Mouse (Mus musculus) spleen, postnatal 10 days (tissue): Measurements from ENCODE around the gene Hes7.

Experiments
- DNase-seq, 2 experiments: peaks; one replicate each; pipeline ENCODE4 v3.0.0; 2021 to 2022; ENCODE audit warnings: low spot score in 2 of 2

The Hes7 gene

GRCm38 (mm10) chr11:69120221-69121000 is at the start of gene Hes7:
Gene Hes7, plus strand, starts transcription at chr11:69120404.
- peak in 1 of 2 experiments; percentile 32 for DNase-seq

- DNase-seq, result peak; percentile 92 to 96
Observed at GRCm38 (mm10) chr11:69070590-69071222, 49.5 kb upstream of the Hes7 start, which contains the start of gene Tmem107. Gene Tmem107, plus strand, starts transcription at chr11:69070806.

GRCm38 (mm10) chr11:69071262-69071661 is 48.9 kb upstream of the Hes7 start:
- no peak for DNase-seq

GRCm38 (mm10) chr11:69072234-69072633 is 48.0 kb upstream of the Hes7 start:
- no peak for DNase-seq

GRCm38 (mm10) chr11:69072666-69073064 is 47.5 kb upstream of the Hes7 start:
- DNase-seq, result no peak

- peak; percentile 76 to 89 for DNase-seq
Observed at GRCm38 (mm10) chr11:69073065-69073888, 46.9 kb upstream of the Hes7 start.

- no peak for DNase-seq
Observed at GRCm38 (mm10) chr11:69073951-69074775, 46.0 kb upstream of the Hes7 start.

- DNase-seq, result no peak
Observed at GRCm38 (mm10) chr11:69074776-69075069, 45.5 kb upstream of the Hes7 start.

GRCm38 (mm10) chr11:69075764-69076479 is 44.3 kb upstream of the Hes7 start:
- DNase-seq, result no peak

- DNase-seq, result no peak
Observed at GRCm38 (mm10) chr11:69076572-69076971, 43.6 kb upstream of the Hes7 start.

- DNase-seq, result no peak
Observed at GRCm38 (mm10) chr11:69077316-69077715, 42.9 kb upstream of the Hes7 start.

- DNase-seq, result no peak
Observed at GRCm38 (mm10) chr11:69078041-69078440, 42.2 kb upstream of the Hes7 start.

GRCm38 (mm10) chr11:69078805-69079438 is 41.3 kb upstream of the Hes7 start:
- DNase-seq, result peak in 1 of 2 experiments; percentile 45

- no peak for DNase-seq
Observed at GRCm38 (mm10) chr11:69080102-69080854, 39.9 kb upstream of the Hes7 start.

GRCm38 (mm10) chr11:69080855-69081222 is 39.4 kb upstream of the Hes7 start:
- no peak for DNase-seq

- DNase-seq, result no peak
Observed at GRCm38 (mm10) chr11:69081613-69082012, 38.6 kb upstream of the Hes7 start.

GRCm38 (mm10) chr11:69085608-69086007 is 34.6 kb upstream of the Hes7 start:
- DNase-seq, result no peak

GRCm38 (mm10) chr11:69086390-69086789 is 33.8 kb upstream of the Hes7 start:
- DNase-seq, result no peak

GRCm38 (mm10) chr11:69087082-69087481 is 33.1 kb upstream of the Hes7 start:
- no peak for DNase-seq

GRCm38 (mm10) chr11:69087597-69087996 is 32.6 kb upstream of the Hes7 start:
- DNase-seq, result no peak
